Mouse (Mus musculus): Measurements from ENCODE around the gene Gm17334. TPM values are rescaled to one million over a fixed set of nuclear protein-coding genes. Genes with fewer than 3 reads are reported as not detected.

The Gm17334 gene
- polyA plus RNA-seq, 1 experiment = 0.44 TPM

- DNase-seq = no peak
- H3K27ac ChIP-seq (ENCODE audit: insufficient read depth, low read length) = no peak overlapping the region
- TF ChIP-seq POLR2A (IDR thresholded peaks at IDR 0.05; ENCODE audit: borderline replicate concordance, insufficient read depth, low read length) (no peak), CTCF (IDR thresholded peaks at IDR 0.05; ENCODE audit: borderline replicate concordance, insufficient read depth, low read depth, low read length) (no peak)
- 48% methylated on average over 5 of the region's 5 CpGs for WGBS
- H3K4me1 ChIP-seq (ENCODE audit: control insufficient read depth, insufficient read depth, low read length) = no peaks in the 10 kb centered on the region
- no peak overlapping the region for H3K4me3 ChIP-seq (replicated peaks; ENCODE audit: insufficient read depth, low read depth, low read length)
- H3K27me3 ChIP-seq (ENCODE audit: control insufficient read depth, insufficient read depth, low read length) = no peaks in the 10 kb centered on the region
Observed at GRCm38 (mm10) chr11:53749716-53750352, 23.2 kb downstream of the Gm17334 start.

GRCm38 (mm10) chr11:53749306-53749705 is 23.7 kb downstream of the Gm17334 start:
- no peak for TF ChIP-seq CTCF (IDR thresholded peaks at IDR 0.05; ENCODE audit: borderline replicate concordance, insufficient read depth, low read depth, low read length)
- TF ChIP-seq POLR2A (IDR thresholded peaks at IDR 0.05; ENCODE audit: borderline replicate concordance, insufficient read depth, low read length) = no peak
- Histone ChIP-seq H3K4me1 (ENCODE audit: control insufficient read depth, insufficient read depth, low read length) (no peaks in the 10 kb centered on the region), H3K27ac (ENCODE audit: insufficient read depth, low read length) (no peak overlapping the region), H3K27me3 (ENCODE audit: control insufficient read depth, insufficient read depth, low read length) (no peaks in the 10 kb centered on the region), H3K4me3 (replicated peaks; ENCODE audit: insufficient read depth, low read depth, low read length) (no peak overlapping the region)
- DNase-seq = no peak
- WGBS = 65% methylated on average over 4 of the region's 4 CpGs

- no peak overlapping the region for H3K27ac ChIP-seq (ENCODE audit: insufficient read depth, low read length)
- 89% methylated on average over 6 of the region's 6 CpGs for WGBS
- TF ChIP-seq POLR2A (IDR thresholded peaks at IDR 0.05; ENCODE audit: borderline replicate concordance, insufficient read depth, low read length) (no peak), CTCF (IDR thresholded peaks at IDR 0.05; ENCODE audit: borderline replicate concordance, insufficient read depth, low read depth, low read length) (no peak)
Observed at GRCm38 (mm10) chr11:53748614-53749013, 24.4 kb downstream of the Gm17334 start.

GRCm38 (mm10) chr11:53747985-53748384 is 25.0 kb downstream of the Gm17334 start:
- 93% methylated on average over 9 of the region's 9 CpGs for WGBS
- Histone ChIP-seq H3K27me3 (ENCODE audit: control insufficient read depth, insufficient read depth, low read length) (no peaks in the 10 kb centered on the region), H3K27ac (ENCODE audit: insufficient read depth, low read length) (no peak overlapping the region), H3K4me1 (ENCODE audit: control insufficient read depth, insufficient read depth, low read length) (no peaks in the 10 kb centered on the region), H3K4me3 (replicated peaks; ENCODE audit: insufficient read depth, low read depth, low read length) (no peak overlapping the region)
- DNase-seq = no peak
- TF ChIP-seq POLR2A (IDR thresholded peaks at IDR 0.05; ENCODE audit: borderline replicate concordance, insufficient read depth, low read length) (no peak), CTCF (IDR thresholded peaks at IDR 0.05; ENCODE audit: borderline replicate concordance, insufficient read depth, low read depth, low read length) (no peak)

More at GRCm38 (mm10) chr11:53748614-53749013, 24.4 kb downstream of the Gm17334 start:
- no peaks in the 10 kb centered on the region for H3K4me1 ChIP-seq (ENCODE audit: control insufficient read depth, insufficient read depth, low read length)
- H3K4me3 ChIP-seq (replicated peaks; ENCODE audit: insufficient read depth, low read depth, low read length) = no peak overlapping the region
- no peaks in the 10 kb centered on the region for H3K27me3 ChIP-seq (ENCODE audit: control insufficient read depth, insufficient read depth, low read length)
- DNase-seq = no peak

- H3K27ac ChIP-seq (ENCODE audit: insufficient read depth, low read length) = no peak overlapping the region
- DNase-seq = no peak
- H3K27me3 ChIP-seq (ENCODE audit: control insufficient read depth, insufficient read depth, low read length) = no peaks in the 10 kb centered on the region
- TF ChIP-seq CTCF (IDR thresholded peaks at IDR 0.05; ENCODE audit: borderline replicate concordance, insufficient read depth, low read depth, low read length) (no peak), POLR2A (IDR thresholded peaks at IDR 0.05; ENCODE audit: borderline replicate concordance, insufficient read depth, low read length) (no peak)
- H3K4me3 ChIP-seq (replicated peaks; ENCODE audit: insufficient read depth, low read depth, low read length) = no peak overlapping the region
- H3K4me1 ChIP-seq (ENCODE audit: control insufficient read depth, insufficient read depth, low read length) = no peaks in the 10 kb centered on the region
- WGBS = 90% methylated on average over 2 of the region's 2 CpGs
Observed at GRCm38 (mm10) chr11:53745260-53745659, 27.7 kb downstream of the Gm17334 start.

- Histone ChIP-seq H3K27me3 (ENCODE audit: control insufficient read depth, insufficient read depth, low read length) (no peaks in the 10 kb centered on the region), H3K27ac (ENCODE audit: insufficient read depth, low read length) (no peak overlapping the region), H3K4me3 (replicated peaks; ENCODE audit: insufficient read depth, low read depth, low read length) (no peak overlapping the region), H3K4me1 (ENCODE audit: control insufficient read depth, insufficient read depth, low read length) (no peaks in the 10 kb centered on the region)
- no peak for TF ChIP-seq POLR2A (IDR thresholded peaks at IDR 0.05; ENCODE audit: borderline replicate concordance, insufficient read depth, low read length)
- peak; percentile 46; the same call in 1 of the 2 replicates for TF ChIP-seq CTCF (IDR thresholded peaks at IDR 0.05; ENCODE audit: borderline replicate concordance, insufficient read depth, low read depth, low read length)
- 22% methylated on average over 5 of the region's 5 CpGs for WGBS
- DNase-seq = peak in 1 of 2 experiments; percentile 16
Observed at GRCm38 (mm10) chr11:53742353-53742752, 30.6 kb downstream of the Gm17334 start.

GRCm38 (mm10) chr11:53737573-53737946 is 35.4 kb downstream of the Gm17334 start:
- DNase-seq = peak; percentile 37 to 41
- 46% methylated on average over 6 of the region's 6 CpGs for WGBS
- no peaks in the 10 kb centered on the region for H3K27me3 ChIP-seq (ENCODE audit: control insufficient read depth, insufficient read depth, low read length)
- H3K4me1 ChIP-seq (ENCODE audit: control insufficient read depth, insufficient read depth, low read length) = no peaks in the 10 kb centered on the region
- TF ChIP-seq POLR2A (IDR thresholded peaks at IDR 0.05; ENCODE audit: borderline replicate concordance, insufficient read depth, low read length) = no peak
- TF ChIP-seq CTCF (IDR thresholded peaks at IDR 0.05; ENCODE audit: borderline replicate concordance, insufficient read depth, low read depth, low read length) = peak; percentile 58
- H3K27ac ChIP-seq (ENCODE audit: insufficient read depth, low read length) = no peak overlapping the region
- no peak overlapping the region for H3K4me3 ChIP-seq (replicated peaks; ENCODE audit: insufficient read depth, low read depth, low read length)
